Comparison of ENCODE assay signal across 16 mouse cellular contexts in the genomic region with DNA sequence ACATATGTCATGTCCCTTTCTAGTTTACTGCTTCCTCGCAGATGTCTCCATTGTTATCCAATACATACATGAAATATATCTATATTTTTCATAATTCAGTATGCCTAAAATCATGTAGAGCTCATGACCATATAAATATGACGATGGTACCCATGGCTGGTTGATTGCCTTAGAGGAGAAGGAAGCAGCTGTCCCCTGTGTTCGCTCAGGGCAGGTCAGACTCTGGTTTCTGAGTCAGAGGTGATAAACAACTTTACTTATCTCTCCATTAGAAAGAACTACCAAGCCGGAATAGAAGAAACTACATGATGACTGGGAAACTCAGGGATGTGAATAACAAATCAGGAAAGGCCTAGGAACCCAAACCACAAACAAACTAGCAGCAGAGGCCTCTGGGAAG.
"Had no signal": no experiment of that assay in that cellular context is flagged by ENCODE, and none has a peak within 500 bp of the region (broad histone marks: within the 10 kb centered on the region; RNA-seq: fewer than 3 reads in every experiment).

No protein-coding gene starts in this region.

- H3K4me2 ChIP-seq: lung, embryonic 14.5 days; midbrain, embryonic 12.5 days; neural tube, embryonic 13.5 days; neural tube, embryonic 15.5 days; stomach, embryonic 15.5 days had no signal

- H3K36me3 ChIP-seq: neural tube, embryonic 13.5 days; neural tube, embryonic 15.5 days; stomach, embryonic 15.5 days had no signal

- H3K9me3 ChIP-seq: midbrain, embryonic 10.5 days; midbrain, embryonic 12.5 days; neural tube, embryonic 13.5 days; neural tube, embryonic 15.5 days; stomach, embryonic 15.5 days had no signal

- DNase-seq: lung, adult 18-20 months; lung, embryonic 14.5 days; lung, postnatal 10 days; lung, postnatal 4 days; midbrain, embryonic 14.5 days; retina, postnatal 1 day; right cerebral cortex, adult 18-20 months; thymus, adult 18-20 months; thymus, postnatal 14 days; thymus, postnatal 36 days had no signal

- H3K27me3 ChIP-seq: midbrain, embryonic 12.5 days; neural tube, embryonic 13.5 days; neural tube, embryonic 15.5 days; stomach, embryonic 15.5 days had no signal

- H3K4me3 ChIP-seq: midbrain, embryonic 10.5 days; midbrain, embryonic 12.5 days; myocyte; neural tube, embryonic 13.5 days; neural tube, embryonic 15.5 days; stomach, embryonic 15.5 days had no signal

- H3K27ac ChIP-seq: midbrain, embryonic 10.5 days; midbrain, embryonic 12.5 days; neural tube, embryonic 13.5 days; neural tube, embryonic 15.5 days; stomach, embryonic 15.5 days had no signal

- H3K9ac ChIP-seq: lung, embryonic 14.5 days; midbrain, embryonic 12.5 days; neural tube, embryonic 13.5 days; neural tube, embryonic 15.5 days; stomach, embryonic 15.5 days had no signal

- H3K4me1 ChIP-seq: midbrain, embryonic 10.5 days; midbrain, embryonic 12.5 days; neural tube, embryonic 13.5 days; stomach, embryonic 15.5 days had no signal
